Comparison of ENCODE assay signal across 11 mouse cellular contexts in genomic region chr6:49523696-49524095, GRCm38 (mm10).
DNase-seq lines count a peak whose midpoint lies in the region.
"Had no signal": no experiment of that assay in that cellular context is flagged by ENCODE, and none has a peak within 500 bp of the region (broad histone marks: within the 10 kb centered on the region; RNA-seq: fewer than 3 reads in every experiment).

No protein-coding gene starts in this region.

- DNase-seq in adrenal gland, adult (ENCODE audit: inconsistent age in 2 of 2, low spot score in 1 of 2): peak; percentile 8 to 54
- no peak for DNase-seq in adrenal gland, postnatal 4 days (ENCODE audit: low spot score in 2 of 2)
- peak; percentile 28 for DNase-seq in 3T3-L1 (ENCODE audit: low read depth, low spot score)
- DNase-seq in adrenal gland, adult 2 months: peak; percentile 45
- DNase-seq in brain, adult 2 months (ENCODE audit: low read depth, low spot score): peak; percentile 45
- DNase-seq in kidney, postnatal 14 days: no peak
- no peak for DNase-seq in layer of hippocampus, postnatal 10 days (ENCODE audit: low spot score in 2 of 2)
- DNase-seq: kidney, adult 18-20 months; layer of hippocampus, adult 9-11 months; liver; lung, postnatal 36 days had no signal

Comparison
In these comparisons a context has a peak if more than half of its experiments do, and no peak if none do; other contexts are left out.
1. DNase-seq: peak in adrenal gland, adult (2 of 2), 3T3-L1 (single experiment), adrenal gland, adult 2 months (single experiment) and brain, adult 2 months (single experiment); none in adrenal gland, postnatal 4 days (0 of 2), kidney, postnatal 14 days (single experiment) and layer of hippocampus, postnatal 10 days (0 of 2).